Mouse (Mus musculus) heart, adult 2 months (tissue): ENCODE results near the gene Cntn1.

Experiments used
- CTCF ChIP-seq: fragments of 200-600 bp; IDR thresholded peaks from 2 replicates; pipeline ENCODE4 v1.8.1; 2022; ENCODE audit warnings: antibody characterized with exemption, mild to moderate bottlenecking, moderate library complexity
- EP300 ChIP-seq: fragments of 200-500 bp; IDR thresholded peaks from 2 replicates; pipeline ENCODE4 v1.6.1; 2011; ENCODE audit warnings: low read depth, low read length, control low read depth; ENCODE audit not compliant: insufficient read depth
- POLR2A ChIP-seq: fragments of 200-500 bp; IDR thresholded peaks from 2 replicates; pipeline ENCODE4 v1.6.1; 2011; ENCODE audit warnings: mild to moderate bottlenecking, low read depth, low read length, control low read depth; ENCODE audit not compliant: insufficient read depth

- TF ChIP-seq CTCF (no peak), POLR2A (no peak), EP300 (no peak)
These were observed 271.0 kb downstream of the Cntn1 start for GRCm38 (mm10) chr15:92321959-92322358.
